Mouse (Mus musculus) hindbrain, embryonic 14.5 days (tissue): ENCODE data around the gene Rnf212b. TPM values are rescaled to one million over a fixed set of nuclear protein-coding genes. Genes with fewer than 3 reads are reported as not detected.

Source experiments
- ATAC-seq: fragments of 200-750 bp; cut with Nextera tagmentation; 2 replicates; pipeline ENCODE4 v1.8.0; 2017; ENCODE audit warnings: moderate number of reproducible peaks, mild to moderate bottlenecking, moderate TSS enrichment, moderate library complexity; ENCODE audit not compliant: low FRiP score
- DNase-seq: peaks from one replicate; pipeline ENCODE4 v3.0.0-alpha.2; 2015; ENCODE audit warnings: low spot score
- H3K27ac ChIP-seq: fragments of 300-500 bp; sonication (generic); 2 replicates; pipeline ENCODE4 v1.5.1; 2014; ENCODE audit warnings: mild to moderate bottlenecking, moderate library complexity
- H3K27me3 ChIP-seq: fragments of 300-500 bp; sonication (generic); 2 replicates; pipeline ENCODE4 v1.6.1; 2014; ENCODE audit warnings: mild to moderate bottlenecking, low read length, mixed read lengths; ENCODE audit not compliant: control insufficient read depth, insufficient read depth
- H3K36me3 ChIP-seq: fragments of 300-500 bp; sonication (generic); replicated peaks from 2 replicates; pipeline ENCODE4 v1.6.1; 2014; ENCODE audit not compliant: control insufficient read depth, insufficient read depth
- H3K4me1 ChIP-seq: fragments of 300-500 bp; sonication (generic); replicated peaks from 2 replicates; pipeline ENCODE4 v1.6.1; 2014; ENCODE audit warnings: antibody characterized with exemption, low read length, mixed read lengths; ENCODE audit not compliant: control insufficient read depth, insufficient read depth
- H3K4me2 ChIP-seq: fragments of 300-500 bp; sonication (generic); replicated peaks from 2 replicates; pipeline ENCODE4 v1.6.1; 2014; ENCODE audit warnings: mild to moderate bottlenecking, moderate library complexity
- H3K4me3 ChIP-seq: fragments of 300-500 bp; sonication (generic); replicated peaks from 2 replicates; pipeline ENCODE4 v1.5.1; 2014; ENCODE audit warnings: mild to moderate bottlenecking, low read length
- H3K9ac ChIP-seq: fragments of 300-500 bp; sonication (generic); 2 replicates; pipeline ENCODE4 v1.6.1; 2014
- H3K9me3 ChIP-seq: fragments of 300-500 bp; sonication (generic); 2 replicates; pipeline ENCODE4 v1.6.1; 2016; ENCODE audit warnings: low read length; ENCODE audit not compliant: control insufficient read depth
- WGBS: fragments of 180-500 bp; shearing (Covaris S2); extraction: QIAGEN DNeasy Blood & Tissue Kit; methylation state at CpG from one replicate; pipeline ENCODE4 v1.1.7; 2014; 5-methylcytosine and 5-hydroxymethylcytosine counted together
- polyA plus RNA-seq: library from polyadenylated mRNA; unstranded; fragments of >200 nt; fragmentation: Nextera tagmentation; extraction: Ambion mirVana; gene quantifications from 2 replicates; pipeline ENCODE4 v1.2.1, GENCODE M21; 2014

Gene Rnf212b
- polyA plus RNA-seq, 1 experiment from 2014 or later, result not detected

GRCm38 (mm10) chr14:54780084-54780483 lies 33.9 kb upstream of the Rnf212b start:
- Histone ChIP-seq H3K9me3 (no peaks in the 10 kb centered on the region), H3K27me3 (0 out of 2 replicates have a peak, but pooled peaks cover 10% of the 10 kb centered on the region), H3K4me2 (peak overlapping the region; percentile 77), H3K9ac (peak overlapping the region; percentile 58), H3K4me3 (peak overlapping the region; percentile 49), H3K36me3 (no peaks in the 10 kb centered on the region), H3K4me1 (0 out of 2 replicates have a peak, but pooled peaks cover 3% of the 10 kb centered on the region), H3K27ac (no peak overlapping the region)
- DNase-seq (no peak), ATAC-seq (no peak)
- WGBS, result 86% methylated on average over 9 of the region's 9 CpGs

- Histone ChIP-seq H3K4me3 (peak overlapping the region; percentile 49), H3K9me3 (no peaks in the 10 kb centered on the region), H3K27me3 (0 out of 2 replicates have a peak, but pooled peaks cover 10% of the 10 kb centered on the region), H3K36me3 (no peaks in the 10 kb centered on the region), H3K4me1 (0 out of 2 replicates have a peak, but pooled peaks cover 3% of the 10 kb centered on the region), H3K9ac (peak overlapping the region; percentile 58), H3K27ac (peak overlapping the region; percentile 67), H3K4me2 (peak overlapping the region; percentile 77)
- ATAC-seq, result peak; percentile 79; the same call in 1 of the 2 replicates
- DNase-seq, result peak; percentile 63
- 3% methylated on average over 35 of the region's 35 CpGs for WGBS
Measured at GRCm38 (mm10) chr14:54780836-54781609, 32.9 kb upstream of the Rnf212b start.

GRCm38 (mm10) chr14:54781610-54782365 lies 32.2 kb upstream of the Rnf212b start, which contains the start of gene Slc7a8:
Gene Slc7a8 (minus strand): TSS chr14:54781946.
- Histone ChIP-seq H3K27me3 (0 out of 2 replicates have a peak, but pooled peaks cover 10% of the 10 kb centered on the region), H3K4me1 (0 out of 2 replicates have a peak, but pooled peaks cover 3% of the 10 kb centered on the region), H3K4me2 (peak within 1 kb of the TSS; percentile 77), H3K36me3 (no peaks in the 10 kb centered on the region), H3K4me3 (peak within 1 kb of the TSS; percentile 49), H3K9me3 (no peaks in the 10 kb centered on the region), H3K9ac (peak within 1 kb of the TSS; percentile 58), H3K27ac (peak within 1 kb of the TSS; percentile 67)
- ATAC-seq (peak; percentile 78), DNase-seq (peak; percentile 72)
- WGBS, result 1% methylated on average over 37 of the region's 37 CpGs

- no peak overlapping the region for H3K4me2 ChIP-seq
- H3K27me3 ChIP-seq, result 0 out of 2 replicates have a peak, but pooled peaks cover 10% of the 10 kb centered on the region
- DNase-seq (no peak), ATAC-seq (no peak)
- no peaks in the 10 kb centered on the region for H3K36me3 ChIP-seq
- H3K27ac ChIP-seq, result no peak overlapping the region
- H3K9ac ChIP-seq, result no peak overlapping the region
- 0 out of 2 replicates have a peak, but pooled peaks cover 3% of the 10 kb centered on the region for H3K4me1 ChIP-seq
- no peak overlapping the region for H3K4me3 ChIP-seq
- WGBS, result 89% methylated on average over 6 of the region's 6 CpGs
- no peaks in the 10 kb centered on the region for H3K9me3 ChIP-seq
Measured at GRCm38 (mm10) chr14:54782971-54783370, 31.0 kb upstream of the Rnf212b start.

- H3K9ac ChIP-seq, result no peak overlapping the region
Measured at GRCm38 (mm10) chr14:54785898-54786297, 28.0 kb upstream of the Rnf212b start.

GRCm38 (mm10) chr14:54786489-54786888 lies 27.5 kb upstream of the Rnf212b start:
- Histone ChIP-seq H3K9ac (no peak overlapping the region), H3K9me3 (no peaks in the 10 kb centered on the region), H3K4me1 (no peaks in the 10 kb centered on the region), H3K27me3 (0 out of 2 replicates have a peak, but pooled peaks cover 5% of the 10 kb centered on the region), H3K27ac (no peak overlapping the region), H3K4me3 (no peak overlapping the region), H3K36me3 (no peaks in the 10 kb centered on the region), H3K4me2 (no peak overlapping the region)
- 62% methylated on average over 10 of the region's 10 CpGs for WGBS
- ATAC-seq, result no peak
- peak; percentile 37 for DNase-seq

More at GRCm38 (mm10) chr14:54785898-54786297, 28.0 kb upstream of the Rnf212b start:
- H3K4me3 ChIP-seq, result no peak overlapping the region
- WGBS, result 51% methylated on average over 4 of the region's 4 CpGs
- no peaks in the 10 kb centered on the region for H3K9me3 ChIP-seq
- H3K4me2 ChIP-seq, result no peak overlapping the region
- DNase-seq, result no peak
- no peak overlapping the region for H3K27ac ChIP-seq
- ATAC-seq, result no peak
- H3K36me3 ChIP-seq, result no peaks in the 10 kb centered on the region
- H3K27me3 ChIP-seq, result 0 out of 2 replicates have a peak, but pooled peaks cover 5% of the 10 kb centered on the region
- no peaks in the 10 kb centered on the region for H3K4me1 ChIP-seq

- ATAC-seq (no peak), DNase-seq (no peak)
- H3K4me1 ChIP-seq, result no peaks in the 10 kb centered on the region
- 43% methylated on average over 4 of the region's 4 CpGs for WGBS
- 0 out of 2 replicates have a peak, but pooled peaks cover 5% of the 10 kb centered on the region for H3K27me3 ChIP-seq
- no peak overlapping the region for H3K4me2 ChIP-seq
- no peak overlapping the region for H3K9ac ChIP-seq
- no peak overlapping the region for H3K4me3 ChIP-seq
- H3K27ac ChIP-seq, result no peak overlapping the region
- H3K36me3 ChIP-seq, result no peaks in the 10 kb centered on the region
- no peaks in the 10 kb centered on the region for H3K9me3 ChIP-seq
Measured at GRCm38 (mm10) chr14:54787226-54787625, 26.7 kb upstream of the Rnf212b start.

GRCm38 (mm10) chr14:54788231-54788630 lies 25.7 kb upstream of the Rnf212b start:
- no peak overlapping the region for H3K27ac ChIP-seq
- H3K27me3 ChIP-seq, result no peaks in the 10 kb centered on the region
- DNase-seq (no peak), ATAC-seq (no peak)
- WGBS, result 92% methylated on average over 5 of the region's 5 CpGs
- H3K4me2 ChIP-seq, result no peak overlapping the region
- no peaks in the 10 kb centered on the region for H3K36me3 ChIP-seq
- H3K9me3 ChIP-seq, result no peaks in the 10 kb centered on the region
- no peak overlapping the region for H3K4me3 ChIP-seq
- no peaks in the 10 kb centered on the region for H3K4me1 ChIP-seq
- no peak overlapping the region for H3K9ac ChIP-seq

- H3K27ac ChIP-seq, result no peak overlapping the region
- no peak overlapping the region for H3K4me3 ChIP-seq
- H3K9me3 ChIP-seq, result no peaks in the 10 kb centered on the region
- no peaks in the 10 kb centered on the region for H3K4me1 ChIP-seq
- ATAC-seq (no peak), DNase-seq (no peak)
- H3K27me3 ChIP-seq, result no peaks in the 10 kb centered on the region
- no peak overlapping the region for H3K9ac ChIP-seq
- H3K36me3 ChIP-seq, result no peaks in the 10 kb centered on the region
- H3K4me2 ChIP-seq, result no peak overlapping the region
- 79% methylated on average over 6 of the region's 6 CpGs for WGBS
Measured at GRCm38 (mm10) chr14:54792166-54792565, 21.8 kb upstream of the Rnf212b start.
